Mouse (Mus musculus): ENCODE measurements around the gene Abhd17c.

- TF ChIP-seq CTCF (IDR thresholded peaks at IDR 0.05; ENCODE audit: low read depth, low read length): no peak
- TF ChIP-seq POLR2A (IDR thresholded peaks at IDR 0.05; ENCODE audit: borderline replicate concordance, low read depth, low read length): no peak
Observed at GRCm38 (mm10) chr7:84188196-84188595, 36.5 kb upstream of the Abhd17c start.
